Mouse (Mus musculus) embryonic facial prominence, embryonic 11.5 days (tissue): ENCODE data around the gene B3galnt1. TPM values are rescaled to one million over a fixed set of nuclear protein-coding genes. Genes with fewer than 3 reads are reported as not detected.

Experiments
- ATAC-seq: fragments of 200-750 bp; cut with Nextera tagmentation; replicated peaks from 2 replicates; pipeline ENCODE4 v1.8.0; 2017; ENCODE audit warnings: low read depth; ENCODE audit not compliant: insufficient number of reproducible peaks, low FRiP score, low TSS enrichment
- DNase-seq: peaks from one replicate; pipeline ENCODE4 v3.0.0-alpha.2; 2015; ENCODE audit warnings: low spot score
- H3K27ac ChIP-seq: fragments of 300-500 bp; sonication (generic); replicated peaks from 2 replicates; pipeline ENCODE4 v1.5.1; 2014; ENCODE audit warnings: mild to moderate bottlenecking, low read depth, low read length, control low read depth
- H3K27me3 ChIP-seq: fragments of 300-500 bp; sonication (generic); 2 replicates; pipeline ENCODE4 v1.6.1; 2014; ENCODE audit warnings: mild to moderate bottlenecking, low read length, moderate library complexity, mixed read lengths; ENCODE audit not compliant: control insufficient read depth, insufficient read depth
- H3K36me3 ChIP-seq: fragments of 300-500 bp; sonication (generic); replicated peaks from 2 replicates; pipeline ENCODE4 v1.6.1; 2014; ENCODE audit warnings: low read depth, mild to moderate bottlenecking, low read length, moderate library complexity, mixed read lengths; ENCODE audit not compliant: control insufficient read depth, insufficient read depth
- H3K4me1 ChIP-seq: fragments of 300-500 bp; sonication (generic); 2 replicates; pipeline ENCODE4 v1.6.1; 2014; ENCODE audit warnings: low read length, mixed read lengths; ENCODE audit not compliant: control insufficient read depth, insufficient read depth
- H3K4me2 ChIP-seq: fragments of 300-500 bp; sonication (generic); 2 replicates; pipeline ENCODE4 v1.6.1; 2014; ENCODE audit warnings: low read depth, mild to moderate bottlenecking, control low read depth, low read length, moderate library complexity
- H3K4me3 ChIP-seq: fragments of 300-500 bp; sonication (generic); 2 replicates; pipeline ENCODE4 v1.5.1; 2014; ENCODE audit warnings: low read depth, low read length, control low read depth
- H3K9ac ChIP-seq: fragments of 300-500 bp; sonication (generic); replicated peaks from 2 replicates; pipeline ENCODE4 v1.6.1; 2014; ENCODE audit warnings: mild to moderate bottlenecking, control low read depth, low read length
- H3K9me3 ChIP-seq: fragments of 300-500 bp; sonication (generic); replicated peaks from 2 replicates; pipeline ENCODE4 v1.6.1; 2016; ENCODE audit warnings: mild to moderate bottlenecking, low read length, inconsistent platforms, mixed read lengths; ENCODE audit not compliant: control insufficient read depth
- WGBS: fragments of 180-500 bp; shearing (Covaris S2); extraction: QIAGEN DNeasy Blood & Tissue Kit; methylation state at CpG from one replicate; pipeline ENCODE4 v1.1.7; 2014; 5-methylcytosine and 5-hydroxymethylcytosine counted together
- polyA plus RNA-seq: library from polyadenylated mRNA; unstranded; fragments of >200 nt; fragmentation: Nextera tagmentation; extraction: Ambion mirVana; gene quantifications from 2 replicates; pipeline ENCODE4 v1.2.1, GENCODE M21; 2014

B3galnt1 gene
- polyA plus RNA-seq, 1 experiment from 2014 or later: 38.3 TPM

- no peak overlapping the region for H3K27ac ChIP-seq
- no peaks in the 10 kb centered on the region for H3K36me3 ChIP-seq
- WGBS: 47% methylated on average over 8 of the region's 8 CpGs
- no peak for ATAC-seq
- H3K4me2 ChIP-seq: no peak overlapping the region
- H3K4me1 ChIP-seq: no peaks in the 10 kb centered on the region
- H3K27me3 ChIP-seq: no peaks in the 10 kb centered on the region
- H3K4me3 ChIP-seq: no peak overlapping the region
- no peaks in the 10 kb centered on the region for H3K9me3 ChIP-seq
- no peak for DNase-seq
- H3K9ac ChIP-seq: no peak overlapping the region
Observed at GRCm38 (mm10) chr3:69525072-69525529, 73.7 kb downstream of the B3galnt1 start.

- H3K36me3 ChIP-seq: no peaks in the 10 kb centered on the region
- 83% methylated on average over 8 of the region's 8 CpGs for WGBS
- H3K4me1 ChIP-seq: no peaks in the 10 kb centered on the region
- no peaks in the 10 kb centered on the region for H3K9me3 ChIP-seq
- H3K9ac ChIP-seq: no peak overlapping the region
- no peaks in the 10 kb centered on the region for H3K27me3 ChIP-seq
- DNase-seq (no peak), ATAC-seq (no peak)
- H3K4me3 ChIP-seq: no peak overlapping the region
- no peak overlapping the region for H3K27ac ChIP-seq
- no peak overlapping the region for H3K4me2 ChIP-seq
Observed at GRCm38 (mm10) chr3:69524356-69525071, 74.2 kb downstream of the B3galnt1 start.

Other genes starting within 250 kb of the B3galnt1 start
- 152 and 161 TPM in 2 replicates for gene Nmd3, start 123.0 kb upstream of the B3galnt1 start, polyA plus RNA-seq